Mouse (Mus musculus): ENCODE data around the gene Tgfb3.

Tgfb3 gene

GRCm38 (mm10) chr12:86079202-86079667 lies 394 bp upstream of the Tgfb3 start:
- peak; percentile 81 for DNase-seq (ENCODE audit: low spot score)

- no peak for DNase-seq (ENCODE audit: low spot score)
Observed at GRCm38 (mm10) chr12:86078176-86078552, 677 bp downstream of the Tgfb3 start.

GRCm38 (mm10) chr12:86077736-86078135 lies 1.1 kb downstream of the Tgfb3 start:
- DNase-seq (ENCODE audit: low spot score) = no peak

GRCm38 (mm10) chr12:86077322-86077721 lies 1.5 kb downstream of the Tgfb3 start:
- no peak for DNase-seq (ENCODE audit: low spot score)

DNA sequence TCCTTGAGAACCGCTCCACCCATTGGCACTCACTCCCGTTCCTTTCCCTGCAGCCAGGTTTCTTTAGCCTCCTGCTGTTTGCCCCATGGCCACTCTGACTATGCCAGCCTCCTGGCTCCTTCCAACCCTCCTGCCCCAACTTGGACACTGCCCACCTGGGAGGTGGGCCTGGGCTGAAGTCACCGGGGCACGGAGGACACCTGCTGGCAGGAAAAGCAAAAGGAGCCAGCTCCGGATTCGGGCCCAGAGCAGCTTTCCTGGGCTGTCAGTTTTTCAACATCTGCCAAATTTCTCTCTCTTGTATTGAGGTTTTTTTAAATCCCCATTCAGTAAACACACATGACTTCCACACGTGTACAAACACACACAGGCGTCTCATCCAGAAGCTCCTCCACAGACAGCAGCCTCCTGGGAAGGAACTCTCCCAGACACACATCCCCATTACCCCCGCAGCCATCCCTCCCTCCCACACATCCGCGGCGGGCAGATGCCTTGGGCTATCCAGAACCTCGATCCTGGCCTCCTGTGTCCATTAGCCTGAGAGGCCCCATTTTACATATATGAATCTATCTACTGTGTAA lies 2.4 kb downstream of the Tgfb3 start:
- DNase-seq (ENCODE audit: low spot score) = no peak

DNA sequence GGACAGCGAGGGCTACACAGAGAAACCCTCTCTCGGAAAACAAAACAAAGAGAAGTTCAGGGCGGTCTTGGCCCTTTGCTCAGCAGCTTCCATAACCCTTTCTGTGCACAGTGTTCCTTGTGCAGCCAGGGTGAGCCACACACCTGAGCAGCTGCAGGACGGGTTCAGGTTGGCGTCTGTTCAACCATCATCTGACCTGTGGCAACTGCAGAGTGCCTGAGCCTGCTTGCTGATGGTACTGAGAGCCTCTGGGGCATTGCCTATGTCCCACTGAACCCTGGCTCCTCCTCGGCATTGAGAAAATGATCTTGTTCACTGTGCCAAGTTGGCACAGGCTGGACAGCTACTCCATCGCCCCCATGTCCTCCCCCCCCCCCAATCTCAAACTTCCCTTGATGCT lies 3.5 kb downstream of the Tgfb3 start:
- DNase-seq (ENCODE audit: low spot score) = no peak

GRCm38 (mm10) chr12:86074681-86075080 lies 4.2 kb downstream of the Tgfb3 start:
- no peak for DNase-seq (ENCODE audit: low spot score)

DNA sequence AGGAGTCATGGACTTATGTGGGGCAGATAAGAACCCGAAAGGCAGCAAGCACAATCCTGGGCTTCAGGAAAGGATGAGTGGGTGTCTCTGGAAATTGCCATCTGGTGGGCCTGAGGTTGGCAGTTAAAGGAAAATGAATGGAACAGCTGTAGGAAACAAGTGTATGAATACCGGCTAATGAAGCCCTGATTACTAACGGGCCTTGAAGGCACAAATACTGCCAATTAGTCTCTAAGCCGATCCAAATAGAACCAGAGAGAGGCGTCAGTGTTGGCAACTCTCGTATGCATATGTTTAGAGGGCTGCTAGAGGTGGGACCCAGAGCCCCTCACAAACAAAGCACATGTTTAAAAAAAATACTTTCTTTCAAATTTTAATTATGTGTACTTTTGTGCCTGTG lies 7.4 kb downstream of the Tgfb3 start:
- no peak for DNase-seq (ENCODE audit: low spot score)

GRCm38 (mm10) chr12:86064796-86065195 lies 14.0 kb downstream of the Tgfb3 start:
- no peak for DNase-seq (ENCODE audit: low spot score)

GRCm38 (mm10) chr12:86059341-86059740 lies 19.5 kb downstream of the Tgfb3 start:
- DNase-seq (ENCODE audit: low spot score) = no peak

GRCm38 (mm10) chr12:86057516-86057915 lies 21.3 kb downstream of the Tgfb3 start:
- DNase-seq (ENCODE audit: low spot score) = no peak

DNA sequence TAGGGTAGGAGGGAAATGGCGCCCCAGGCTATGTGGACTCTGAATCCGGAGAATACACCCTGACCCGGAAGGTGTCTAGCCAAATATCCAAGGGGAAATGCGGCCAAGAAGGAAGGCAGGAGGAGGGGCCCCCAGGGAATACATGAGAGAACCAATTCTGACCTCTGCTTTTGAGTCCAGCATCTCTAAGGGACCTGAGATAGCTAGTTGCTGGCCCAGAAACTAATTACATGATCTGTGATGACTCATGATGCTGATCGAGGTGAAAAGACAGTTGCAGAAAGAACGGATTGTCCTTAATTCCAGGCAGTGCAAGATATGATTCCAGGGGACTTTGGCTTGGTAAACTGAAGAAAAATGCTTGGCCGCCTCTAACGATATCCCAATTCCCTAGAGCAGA lies 21.9 kb downstream of the Tgfb3 start:
- DNase-seq (ENCODE audit: low spot score) = peak; percentile 21

DNA sequence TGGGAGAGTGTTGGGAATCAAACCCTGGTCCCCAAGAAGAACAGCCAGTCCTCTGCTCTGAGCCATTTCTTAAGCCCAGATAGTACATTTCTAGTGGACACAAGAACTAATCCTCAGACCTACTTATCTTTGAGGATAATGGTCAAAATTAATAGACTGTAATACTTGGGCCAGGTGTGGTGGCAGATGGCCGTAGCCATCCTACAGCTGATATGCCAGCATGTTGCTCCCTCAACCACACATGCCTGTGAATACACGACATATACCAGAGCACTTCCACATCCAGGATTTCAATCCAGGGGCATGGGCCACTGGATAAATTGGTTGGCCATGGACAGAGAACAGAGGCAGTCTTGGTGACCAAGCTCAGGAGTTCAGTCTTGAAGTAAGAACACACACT lies 23.5 kb downstream of the Tgfb3 start:
- DNase-seq (ENCODE audit: low spot score) = no peak

GRCm38 (mm10) chr12:86051477-86051876 lies 27.4 kb downstream of the Tgfb3 start:
- no peak for DNase-seq (ENCODE audit: low spot score)

DNA sequence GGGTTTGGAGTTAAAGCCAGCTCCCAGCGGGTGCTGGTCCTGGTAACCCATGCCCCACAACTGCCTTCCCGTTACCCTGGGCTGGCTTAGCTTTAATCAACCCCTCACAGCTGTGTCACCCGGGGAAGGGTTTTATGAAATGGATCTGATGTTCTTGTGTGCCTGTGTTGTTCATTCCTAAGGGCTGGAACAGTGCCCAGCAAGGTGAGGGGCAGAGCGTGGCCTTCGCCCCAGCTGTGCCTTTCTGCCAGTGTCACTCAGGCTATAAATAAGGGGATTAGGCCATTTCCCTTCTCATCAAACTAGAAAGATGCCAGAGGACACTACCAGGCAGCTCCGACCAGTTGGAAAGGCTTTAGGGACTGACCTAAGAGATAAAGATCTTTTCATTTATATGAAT lies 29.0 kb downstream of the Tgfb3 start:
- DNase-seq (ENCODE audit: low spot score) = no peak

DNA sequence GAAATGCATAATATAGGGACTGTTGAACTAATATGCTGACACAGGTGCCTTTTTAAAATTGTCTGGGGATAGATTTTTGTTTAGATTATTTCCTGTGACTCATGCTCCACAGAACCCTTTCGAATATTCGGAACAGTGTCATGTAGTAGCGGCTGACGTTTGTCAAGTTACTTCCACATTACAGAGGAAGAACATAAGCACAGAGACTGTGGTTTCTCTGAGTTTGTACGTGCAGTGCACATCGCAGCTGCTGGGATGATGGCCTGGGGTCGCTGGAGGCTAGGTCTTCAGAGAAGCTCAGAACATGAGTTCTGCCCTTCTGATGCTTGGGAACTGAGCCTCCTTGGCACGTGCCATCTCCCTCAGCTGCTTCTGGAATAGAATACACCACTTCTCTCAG lies 31.5 kb downstream of the Tgfb3 start:
- no peak for DNase-seq (ENCODE audit: low spot score)

- DNase-seq (ENCODE audit: low spot score) = no peak
Observed at GRCm38 (mm10) chr12:86046776-86047175, 32.1 kb downstream of the Tgfb3 start.

DNA sequence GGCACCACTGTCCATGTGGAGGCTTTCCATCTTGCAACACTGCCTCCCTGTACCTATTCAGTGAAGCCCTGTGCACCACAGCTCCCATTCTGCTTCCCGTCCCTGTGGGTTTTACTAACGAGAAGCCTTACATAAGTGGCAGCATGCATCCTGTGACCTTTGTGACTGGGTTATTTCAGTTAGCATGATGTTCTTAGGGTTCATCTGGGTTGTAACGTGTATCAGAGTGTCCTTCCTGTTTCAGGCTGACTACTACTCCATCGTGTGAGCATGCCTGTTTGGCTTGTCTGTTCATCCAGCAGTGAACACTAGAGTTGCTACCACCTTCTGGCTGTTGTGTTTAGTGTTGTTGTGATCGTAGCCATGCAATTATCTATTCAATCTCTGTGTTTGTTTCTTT lies 32.7 kb downstream of the Tgfb3 start:
- no peak for DNase-seq (ENCODE audit: low spot score)

DNA sequence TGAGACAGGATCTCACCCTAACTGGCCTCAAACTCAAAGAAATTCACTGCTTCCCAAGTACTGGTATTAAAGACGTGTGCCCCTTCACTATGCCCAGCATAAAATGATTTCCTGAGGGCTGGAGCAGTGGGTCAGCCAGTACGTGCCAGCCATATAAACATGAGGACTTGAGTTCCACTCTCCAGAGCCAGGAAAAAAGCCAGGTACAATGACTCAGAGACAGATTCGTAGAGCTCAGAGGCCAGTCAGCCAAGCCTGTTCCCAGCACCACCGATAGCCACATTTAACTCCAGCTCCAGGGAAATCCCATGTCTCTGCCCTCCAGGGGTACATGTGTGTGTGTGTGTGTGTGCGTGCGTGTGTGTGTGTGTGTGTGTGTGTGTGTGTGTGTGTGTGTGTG lies 39.1 kb downstream of the Tgfb3 start:
- DNase-seq (ENCODE audit: low spot score) = no peak

DNA sequence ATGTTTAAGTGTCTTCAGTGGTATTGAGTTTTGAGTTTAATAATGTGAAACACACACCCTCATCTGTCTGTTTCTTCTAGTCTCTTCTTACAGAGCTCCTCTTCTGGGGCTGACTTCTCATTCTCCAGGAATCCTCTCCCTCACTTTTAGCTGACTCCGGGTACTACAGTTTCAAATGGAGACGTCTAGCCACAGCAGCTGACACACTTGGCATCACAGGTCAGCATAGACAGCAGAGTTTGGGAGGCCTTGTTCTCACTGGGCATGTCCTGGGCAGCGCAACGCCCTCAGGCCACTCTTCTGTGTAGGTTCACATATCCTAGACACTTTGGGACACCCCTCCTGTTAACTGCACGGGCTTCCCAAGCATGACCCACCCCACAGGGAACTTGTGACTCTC lies 39.8 kb downstream of the Tgfb3 start:
- DNase-seq (ENCODE audit: low spot score) = no peak

DNA sequence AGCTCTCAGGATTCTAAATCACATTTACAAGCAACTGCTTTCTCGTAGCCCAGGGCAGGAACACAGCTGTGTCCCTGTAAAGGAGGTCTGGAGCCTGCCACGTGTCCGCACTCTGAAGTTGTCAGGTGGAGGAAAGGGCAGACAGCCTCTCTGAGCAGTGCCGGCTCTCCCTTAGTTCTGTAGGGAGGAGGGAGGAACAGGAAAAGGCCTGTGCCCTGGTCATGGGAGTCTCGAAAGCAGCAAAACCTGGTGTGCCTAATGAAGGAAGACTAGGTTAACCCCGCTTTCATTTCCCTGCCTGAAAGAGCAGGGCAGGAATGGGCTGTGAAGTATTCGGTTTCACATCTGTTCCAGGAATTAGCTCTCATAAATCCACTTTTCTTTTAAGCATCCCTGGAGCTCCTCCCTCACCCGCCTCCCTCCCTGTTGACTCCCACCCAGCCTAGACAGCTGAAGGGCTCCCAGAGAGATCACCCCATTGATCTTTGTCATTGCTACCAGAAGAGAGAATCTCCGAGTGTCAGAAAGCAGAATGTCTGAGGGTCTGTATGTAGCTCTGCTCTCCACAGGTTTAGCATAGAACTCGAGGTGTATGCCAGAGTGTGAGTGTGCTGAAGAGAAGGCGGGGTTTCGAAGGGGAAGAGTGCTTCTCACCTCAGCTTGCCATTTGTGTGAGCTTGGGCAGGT lies 41.5 kb downstream of the Tgfb3 start:
- DNase-seq (ENCODE audit: low spot score) = no peak

- no peak for DNase-seq (ENCODE audit: low spot score)
Observed at GRCm38 (mm10) chr12:86036368-86037166, 42.3 kb downstream of the Tgfb3 start.

- DNase-seq (ENCODE audit: low spot score) = no peak
Observed at GRCm38 (mm10) chr12:86035586-86035985, 43.3 kb downstream of the Tgfb3 start.
